8 mouse cellular contexts compared by ENCODE assay signal in genomic region chr5:114625590-114625989, GRCm38 (mm10). TPM values are rescaled to one million over a fixed set of nuclear protein-coding genes. Genes with fewer than 3 reads are reported as not detected.
DNase-seq lines count a peak whose midpoint lies in the region; ATAC-seq lines count a peak whose summit lies in the region.

No protein-coding gene starts in this region.

- peak; percentile 51 for DNase-seq in forebrain, embryonic 14.5 days (ENCODE audit: low spot score)
- peak; percentile 32 for DNase-seq in right cerebral cortex, adult 18-20 months
- DNase-seq in right cerebral cortex, postnatal 36 days (ENCODE audit: low spot score in 2 of 2) = no peak
- DNase-seq in cerebellum, postnatal 25 days = peak; percentile 55 to 78
- DNase-seq in kidney, postnatal 25 days = peak; percentile 65 to 68
- DNase-seq in thymus, postnatal 14 days = peak; percentile 79

- no peak overlapping the region for H3K4me3 ChIP-seq in forebrain, embryonic 14.5 days (ENCODE audit: low read depth, low read length)
- no peak overlapping the region for H3K4me3 ChIP-seq in forebrain, embryonic 12.5 days (replicated peaks)

- H3K27me3 ChIP-seq in forebrain, embryonic 14.5 days (replicated peaks; ENCODE audit: control insufficient read depth, insufficient read depth, low read length) = no peaks in the 10 kb centered on the region
- peaks cover 15% of the 10 kb centered on the region for H3K27me3 ChIP-seq in forebrain, embryonic 12.5 days

- no peak overlapping the region for H3K4me2 ChIP-seq in forebrain, embryonic 14.5 days (ENCODE audit: low read length)
- H3K4me2 ChIP-seq in forebrain, embryonic 12.5 days = no peak overlapping the region

- no peak for ATAC-seq in forebrain, embryonic 14.5 days
- no peak for ATAC-seq in forebrain, embryonic 12.5 days (ENCODE audit: low FRiP score)
- 0 out of 2 replicates have a peak, but pooled peaks have one; percentile 28 for ATAC-seq in monocyte, adult 5-6 weeks (replicated peaks; ENCODE audit: insufficient number of reproducible peaks, low FRiP score, low TSS enrichment, poor library complexity, severe bottlenecking)

- no peaks in the 10 kb centered on the region for H3K9me3 ChIP-seq in forebrain, embryonic 14.5 days (replicated peaks; ENCODE audit: control insufficient read depth, low read length)
- H3K9me3 ChIP-seq in forebrain, embryonic 12.5 days = no peaks in the 10 kb centered on the region

- no peaks in the 10 kb centered on the region for H3K36me3 ChIP-seq in forebrain, embryonic 14.5 days (ENCODE audit: control insufficient read depth, insufficient read depth, low read length)
- H3K36me3 ChIP-seq in forebrain, embryonic 12.5 days (replicated peaks) = no peaks in the 10 kb centered on the region

- H3K27ac ChIP-seq in forebrain, embryonic 14.5 days (ENCODE audit: low read depth, low read length) = no peak overlapping the region
- no peak overlapping the region for H3K27ac ChIP-seq in forebrain, embryonic 12.5 days

- H3K4me1 ChIP-seq in forebrain, embryonic 14.5 days (ENCODE audit: control insufficient read depth, insufficient read depth, low read length) = no peaks in the 10 kb centered on the region
- no peaks in the 10 kb centered on the region for H3K4me1 ChIP-seq in forebrain, embryonic 12.5 days

- 20% methylated on average over 3 of the region's 3 CpGs for WGBS in forebrain, embryonic 14.5 days
- 26% methylated on average over 3 of the region's 3 CpGs for WGBS in forebrain, embryonic 12.5 days

- no peak overlapping the region for H3K9ac ChIP-seq in forebrain, embryonic 14.5 days (ENCODE audit: low read length)
- H3K9ac ChIP-seq in forebrain, embryonic 12.5 days = no peak overlapping the region

RNA-seq across cellular contexts. Expression of gene Trpv4, which starts 32.6 kb away (rescaled TPM):
- polyA plus RNA-seq in forebrain, embryonic 14.5 days (2014; fragmentation: Nextera tagmentation; extraction: Ambion mirVana) = 0.55 and 0.79 TPM in 2 replicates
- polyA plus RNA-seq in forebrain, embryonic 12.5 days (2016; fragmentation: Nextera tagmentation; extraction: Ambion mirVana) = 0.67 and 0.69 TPM in 2 replicates
- total RNA-seq in monocyte, adult 5-6 weeks (2017) = not detected in 3 replicates

RNA-seq across cellular contexts. Expression of gene Fam222a, which starts 57.8 kb away (rescaled TPM):
- polyA plus RNA-seq in forebrain, embryonic 14.5 days (2014; fragmentation: Nextera tagmentation; extraction: Ambion mirVana) = 4.5 and 5.0 TPM in 2 replicates
- polyA plus RNA-seq in forebrain, embryonic 12.5 days (2016; fragmentation: Nextera tagmentation; extraction: Ambion mirVana) = 6.9 and 10.2 TPM in 2 replicates
- 0.75 TPM in 1 of 3 replicates, not detected in the others for total RNA-seq in monocyte, adult 5-6 weeks (2017)

Comparison
In these comparisons a context has a peak if more than half of its experiments do, and no peak if none do; other contexts are left out.
1. DNase-seq: peak in forebrain, embryonic 14.5 days (single experiment), right cerebral cortex, adult 18-20 months (single experiment), cerebellum, postnatal 25 days (2 of 2), kidney, postnatal 25 days (2 of 2) and thymus, postnatal 14 days (single experiment); none in right cerebral cortex, postnatal 36 days (0 of 2).